Mouse (Mus musculus): ENCODE results near the gene Olfr1410.

Olfr1410 gene

DNA sequence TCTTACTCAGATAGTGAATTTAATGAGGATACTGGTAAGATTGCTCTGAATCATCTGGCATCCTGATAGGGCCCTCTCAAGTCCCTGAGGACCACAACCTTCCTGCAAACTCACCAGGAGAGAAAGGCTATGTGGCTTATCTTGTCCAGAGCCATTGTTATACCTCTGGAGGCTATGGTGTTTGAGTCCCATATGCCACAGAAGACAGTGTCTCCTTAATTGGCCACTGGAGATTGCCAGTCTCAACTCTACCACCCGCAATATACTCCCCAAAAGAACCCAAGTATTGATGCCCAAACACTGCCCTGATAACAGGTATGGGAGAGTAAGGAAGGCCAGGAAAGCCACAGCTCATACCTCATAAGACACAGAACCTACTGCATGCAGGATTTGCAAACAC, at the start of gene Olfr1410:
Gene Olfr1410 (plus strand): TSS at position 301 of the 400 bp plus-strand sequence.
- no peak for DNase-seq (ENCODE audit: low spot score)

DNA sequence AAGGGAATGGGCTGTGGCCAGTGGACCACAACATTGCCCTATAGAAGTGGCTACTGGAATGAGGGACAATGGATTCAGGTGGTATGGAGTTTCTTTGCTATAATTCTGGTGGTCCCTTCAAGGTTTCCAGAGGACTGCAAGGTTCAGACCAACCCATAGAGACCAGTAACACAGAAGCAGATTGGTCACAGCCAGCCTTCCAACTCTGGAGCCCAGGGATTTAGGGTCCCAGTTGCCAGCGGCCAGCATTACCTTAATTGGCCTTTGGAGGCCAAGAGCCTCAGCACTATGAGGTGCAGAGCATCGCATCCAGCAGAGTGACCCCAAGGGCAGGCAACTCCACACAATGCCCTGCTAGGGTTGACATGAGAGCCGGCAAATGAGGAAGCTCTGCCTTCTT, 34.6 kb upstream of the Olfr1410 start, which contains the start of gene Olfr1413:
Gene Olfr1413 (plus strand): TSS at position 301 of the 400 bp plus-strand sequence.
- no peak for DNase-seq (ENCODE audit: low spot score)

DNA sequence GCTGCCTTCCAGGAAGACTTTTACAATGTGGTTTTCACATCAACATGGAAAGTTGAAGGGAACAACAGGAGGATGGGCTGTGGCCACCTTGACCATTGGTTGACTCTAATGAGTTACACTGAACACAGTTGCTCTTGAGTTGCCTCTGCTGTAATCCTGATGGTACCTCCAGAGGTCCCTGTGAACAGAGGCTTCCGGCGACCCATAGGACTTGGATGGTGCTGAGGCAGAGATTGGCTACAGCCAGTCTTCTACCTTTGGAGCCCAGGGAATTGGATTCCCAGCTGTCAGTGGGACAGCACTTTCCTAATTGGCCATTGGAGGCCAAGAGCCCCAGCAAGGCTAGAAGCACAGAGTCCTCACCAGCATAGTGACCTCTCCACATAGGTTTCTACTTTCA, 20.1 kb upstream of the Olfr1410 start, which contains the start of gene Olfr1412:
Gene Olfr1412 (plus strand): TSS at position 301 of the 400 bp plus-strand sequence.
- DNase-seq (ENCODE audit: low spot score), result no peak

GRCm38 (mm10) chr1:92594111-92594510, 11.5 kb upstream of the Olfr1410 start, which contains the start of gene Olfr1411:
TSS of gene Olfr1411 (plus strand) at chr1:92594411.
- DNase-seq (ENCODE audit: low spot score), result no peak

DNA sequence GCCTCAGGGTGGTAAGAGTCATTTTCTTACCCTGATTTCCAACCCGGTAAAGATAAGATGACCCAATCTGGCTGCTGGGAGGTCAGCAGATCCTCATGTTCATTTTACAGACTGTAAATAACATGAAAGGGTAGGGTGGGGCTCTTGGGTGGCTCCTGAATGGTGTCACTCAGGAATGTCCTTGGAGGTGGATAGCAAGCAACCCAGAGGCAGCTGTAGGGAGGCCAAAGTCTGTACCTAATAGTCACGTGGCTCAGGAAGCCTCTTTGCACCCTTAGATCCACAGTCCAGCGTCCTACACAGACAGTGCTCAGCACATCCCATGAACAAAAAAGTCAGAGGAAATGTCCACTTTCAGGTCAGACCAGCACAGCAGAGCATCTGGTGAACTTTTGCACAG, 9.6 kb upstream of the Olfr1410 start:
- no peak for DNase-seq (ENCODE audit: low spot score)

- DNase-seq (ENCODE audit: low spot score), result no peak
Measured at GRCm38 (mm10) chr1:92607711-92608110, 2.1 kb downstream of the Olfr1410 start.

DNA sequence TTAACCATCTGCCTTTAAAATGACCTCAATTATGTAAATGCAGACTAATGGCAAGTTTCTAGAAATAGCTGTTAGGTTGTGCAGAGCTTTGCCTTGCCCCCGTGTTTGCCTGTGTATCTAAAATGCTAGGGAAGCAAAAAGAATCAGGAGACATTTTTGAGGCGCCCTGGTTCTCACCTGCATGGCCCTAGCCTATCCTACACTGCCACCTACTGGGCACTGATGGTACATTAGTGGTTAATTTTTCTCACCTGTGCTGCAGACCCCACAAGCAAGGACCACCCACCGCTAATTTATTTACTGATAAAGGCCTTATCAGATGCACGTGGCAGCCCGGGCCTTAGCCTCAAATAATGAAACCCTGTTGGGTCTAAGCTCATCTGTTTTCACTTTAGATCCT, 5.4 kb downstream of the Olfr1410 start:
- DNase-seq (ENCODE audit: low spot score), result peak; percentile 58

GRCm38 (mm10) chr1:92613175-92613574, 7.6 kb downstream of the Olfr1410 start:
- no peak for DNase-seq (ENCODE audit: low spot score)

DNA sequence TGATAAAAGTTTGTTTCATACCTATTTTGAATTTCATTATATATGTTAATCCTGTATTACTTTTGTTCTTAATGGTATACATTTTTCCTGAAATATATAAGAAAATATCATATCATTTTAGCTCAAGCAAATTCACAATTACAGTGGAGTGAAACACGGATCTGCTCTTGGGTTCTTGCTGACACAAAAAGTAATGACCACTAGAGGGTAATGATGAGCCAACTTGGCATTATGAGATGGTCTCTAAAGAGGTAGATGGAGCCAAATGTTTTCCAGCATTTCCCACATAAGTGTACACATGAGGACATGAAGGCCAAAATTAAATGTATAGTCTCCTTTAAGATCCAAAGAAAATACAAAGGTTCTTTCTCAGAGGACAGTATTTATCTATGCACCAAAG, 8.9 kb downstream of the Olfr1410 start:
- DNase-seq (ENCODE audit: low spot score), result peak; percentile 39

GRCm38 (mm10) chr1:92616046-92616445, 10.5 kb downstream of the Olfr1410 start:
- DNase-seq (ENCODE audit: low spot score), result no peak

DNA sequence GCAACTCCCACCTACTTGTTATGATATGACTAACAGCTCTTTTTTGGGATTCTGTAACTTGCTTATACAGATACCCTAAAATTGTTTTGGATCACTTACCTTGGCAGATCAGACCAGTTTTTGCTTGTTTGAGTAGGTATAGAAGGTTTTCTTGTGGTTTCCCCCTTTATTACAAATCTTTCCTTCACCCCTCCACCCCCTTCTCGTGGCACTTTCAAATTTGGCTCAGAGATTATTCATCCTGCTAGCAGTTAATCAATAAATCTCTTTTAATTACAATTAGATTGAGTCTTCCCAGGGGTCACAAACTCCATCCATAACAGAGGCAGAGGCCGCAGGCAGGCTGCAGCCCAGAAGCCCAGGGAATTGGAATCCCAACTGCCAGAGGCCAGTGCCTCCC, 11.9 kb downstream of the Olfr1410 start, which contains the start of gene Olfr12:
Gene Olfr12 (plus strand): TSS at position 301 of the 400 bp plus-strand sequence.
- no peak for DNase-seq (ENCODE audit: low spot score)

DNA sequence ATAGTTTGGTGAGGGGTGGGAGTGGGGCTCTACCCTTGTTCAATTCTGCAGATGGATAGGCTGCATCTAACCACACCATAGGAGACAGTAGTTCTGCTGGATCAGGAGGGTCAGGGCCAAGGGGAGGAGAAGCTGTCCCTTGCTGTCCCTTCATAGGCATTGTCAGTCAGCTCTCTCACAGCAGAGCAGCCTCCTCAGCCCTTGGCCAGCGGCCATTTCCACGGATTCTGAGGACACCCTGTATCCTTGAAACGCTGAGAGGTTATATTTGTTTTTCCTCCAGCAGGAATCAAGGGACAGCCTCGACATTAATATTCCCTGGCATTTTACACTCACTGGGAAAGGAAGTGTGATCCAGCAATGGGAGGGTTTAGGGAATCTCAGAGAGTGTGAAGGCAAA, 12.8 kb downstream of the Olfr1410 start:
- DNase-seq (ENCODE audit: low spot score), result no peak

GRCm38 (mm10) chr1:92628227-92628626, 22.6 kb downstream of the Olfr1410 start:
- DNase-seq (ENCODE audit: low spot score), result no peak

- no peak for DNase-seq (ENCODE audit: low spot score)
Measured at GRCm38 (mm10) chr1:92632196-92632595, 26.6 kb downstream of the Olfr1410 start.

GRCm38 (mm10) chr1:92632948-92633347, 27.4 kb downstream of the Olfr1410 start:
- no peak for DNase-seq (ENCODE audit: low spot score)

DNA sequence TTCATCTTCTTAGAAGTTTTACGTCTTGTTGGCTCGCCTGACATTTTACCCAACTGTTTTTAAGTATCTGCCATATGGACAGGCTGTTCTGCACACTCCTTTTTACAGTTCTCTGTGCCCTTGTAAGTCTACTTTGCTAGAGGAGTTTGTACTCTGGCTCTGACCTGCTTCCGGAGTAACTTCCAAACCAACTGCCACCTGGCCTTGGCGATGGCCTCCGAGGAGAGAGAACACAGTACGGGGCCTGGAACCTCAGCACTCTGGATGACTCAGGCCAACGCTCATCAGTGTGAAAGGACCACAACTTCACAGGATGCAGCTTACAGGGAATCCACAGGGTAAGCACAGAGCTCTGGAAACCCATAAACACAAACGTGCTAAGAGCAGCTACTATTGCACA, 28.1 kb downstream of the Olfr1410 start:
- DNase-seq (ENCODE audit: low spot score), result no peak

DNA sequence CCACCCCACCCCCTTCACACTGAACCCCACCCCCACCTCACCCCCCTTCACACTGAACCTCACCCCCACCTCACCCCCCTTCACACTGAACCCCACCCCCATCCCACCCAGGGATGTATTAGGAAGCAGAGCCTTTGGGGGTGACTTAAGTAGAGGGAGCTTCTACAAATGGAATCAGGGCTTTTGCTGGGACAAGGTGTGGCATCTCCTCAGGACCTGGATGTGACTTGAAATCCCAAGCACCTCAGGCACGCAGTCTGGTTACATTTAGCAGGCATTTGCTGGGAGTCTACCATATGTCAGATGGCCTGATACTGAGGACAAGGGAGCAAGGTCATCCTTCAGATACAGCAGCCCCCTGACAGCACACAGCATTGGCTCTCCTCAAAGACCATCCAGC, 29.0 kb downstream of the Olfr1410 start:
- no peak for DNase-seq (ENCODE audit: low spot score)

GRCm38 (mm10) chr1:92634976-92635599, 29.5 kb downstream of the Olfr1410 start:
- peak; percentile 38 for DNase-seq (ENCODE audit: low spot score)

DNA sequence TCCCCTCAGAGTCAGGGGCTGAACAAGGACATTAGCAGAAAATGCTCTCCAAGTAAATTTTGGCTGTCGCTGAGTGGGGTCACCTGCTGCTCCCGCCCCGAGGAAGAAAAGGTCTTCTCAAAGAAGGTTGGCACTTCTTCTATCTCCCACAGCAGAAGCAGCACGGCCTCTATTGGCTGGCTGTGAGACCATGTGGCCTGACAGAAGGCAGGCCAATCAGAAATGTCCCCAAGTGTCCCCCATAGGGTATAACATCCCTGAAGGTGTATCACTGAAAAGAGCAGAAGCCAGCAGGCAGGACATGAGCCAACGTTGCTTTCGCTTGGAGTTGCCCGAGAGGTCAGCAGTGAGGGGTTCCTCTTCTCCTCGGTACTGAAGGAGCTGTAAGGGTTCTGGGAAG, 30.4 kb downstream of the Olfr1410 start:
- DNase-seq (ENCODE audit: low spot score), result no peak

- DNase-seq (ENCODE audit: low spot score), result no peak
Measured at GRCm38 (mm10) chr1:92636676-92637075, 31.1 kb downstream of the Olfr1410 start.

- no peak for DNase-seq (ENCODE audit: low spot score)
Measured at GRCm38 (mm10) chr1:92637501-92638172, 32.1 kb downstream of the Olfr1410 start.

DNA sequence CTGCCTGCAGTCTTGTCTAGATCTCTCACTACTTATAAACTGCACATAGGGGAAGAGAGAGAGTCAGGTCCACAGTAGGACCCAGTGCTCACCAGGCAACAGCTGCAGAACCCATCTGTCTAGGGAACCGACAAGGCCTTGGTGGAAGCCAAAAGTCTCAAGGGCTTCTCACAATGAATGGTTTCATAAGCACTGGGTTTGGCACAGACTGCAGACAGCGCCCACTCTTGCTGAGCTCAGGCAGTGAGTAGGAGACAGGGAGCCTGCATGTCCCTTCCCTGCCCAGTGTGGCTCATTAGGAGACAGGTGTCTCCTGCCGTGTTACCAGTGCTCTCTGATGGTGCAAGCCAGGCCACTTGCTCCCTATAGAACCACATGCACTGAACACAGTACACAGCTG, 32.6 kb downstream of the Olfr1410 start:
- DNase-seq (ENCODE audit: low spot score), result peak; percentile 79

DNA sequence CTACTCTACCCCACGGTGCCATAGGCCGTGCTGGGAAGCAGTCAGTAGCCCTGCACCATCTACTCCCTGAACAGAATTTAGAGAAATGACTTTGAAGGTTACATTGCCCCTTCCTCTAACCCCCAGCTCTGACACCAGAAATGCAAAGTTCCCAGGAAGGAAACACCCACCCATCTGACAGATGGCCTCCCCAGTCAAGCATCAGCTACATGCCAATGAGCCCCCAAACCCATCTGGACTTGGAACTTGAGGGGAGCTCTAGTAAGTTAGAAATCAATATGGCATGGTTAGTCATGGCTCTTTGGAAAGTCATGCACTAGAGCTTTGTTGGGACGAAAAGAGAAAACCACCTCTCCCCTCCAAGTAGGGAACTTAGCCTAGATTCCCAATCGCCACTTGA, 33.2 kb downstream of the Olfr1410 start:
- DNase-seq (ENCODE audit: low spot score), result peak; percentile 45

- no peak for DNase-seq (ENCODE audit: low spot score)
Measured at GRCm38 (mm10) chr1:92640393-92640792, 34.8 kb downstream of the Olfr1410 start.
